Mouse (Mus musculus) forebrain, embryonic 11.5 days (tissue): ENCODE measurements at regions not wholly inside any gene's neighbourhood (a gene's known extent, or its start where the extent isn't known, plus 50 kb on each side); places are given as distances from the start of the nearest gene placed in this dataset.
A peak's percentile ranks its signal among the peaks of the same experiment; 100 is the strongest.

Experiments
- ATAC-seq: fragments of 200-750 bp; cut with Nextera tagmentation; replicated peaks from 2 replicates; pipeline ENCODE4 v1.8.0; 2017; ENCODE audit warnings: moderate TSS enrichment; ENCODE audit not compliant: low FRiP score
- DNase-seq: peaks from one replicate; pipeline ENCODE4 v3.0.0-alpha.2; 2017; ENCODE audit warnings: low spot score
- H3K27ac ChIP-seq: fragments of 300-500 bp; sonication (generic); 2 replicates; pipeline ENCODE4 v1.5.1; 2014; ENCODE audit warnings: low read depth, low read length
- H3K27me3 ChIP-seq: fragments of 300-500 bp; sonication (generic); 2 replicates; pipeline ENCODE4 v1.6.1; 2014; ENCODE audit warnings: mild to moderate bottlenecking, low read length, mixed read lengths; ENCODE audit not compliant: control insufficient read depth, insufficient read depth
- H3K36me3 ChIP-seq: fragments of 300-500 bp; sonication (generic); 2 replicates; pipeline ENCODE4 v1.6.1; 2014; ENCODE audit warnings: mild to moderate bottlenecking, low read length, moderate library complexity, mixed read lengths; ENCODE audit not compliant: control insufficient read depth, insufficient read depth
- H3K4me1 ChIP-seq: fragments of 300-500 bp; sonication (generic); replicated peaks from 2 replicates; pipeline ENCODE4 v1.6.1; 2014; ENCODE audit warnings: low read length, mixed read lengths; ENCODE audit not compliant: control insufficient read depth, insufficient read depth
- H3K4me2 ChIP-seq: fragments of 300-500 bp; sonication (generic); 2 replicates; pipeline ENCODE4 v1.6.1; 2014; ENCODE audit warnings: low read depth, mild to moderate bottlenecking, low read length, moderate library complexity, mixed read lengths; ENCODE audit not compliant: severe bottlenecking
- H3K4me3 ChIP-seq: fragments of 300-500 bp; sonication (generic); 2 replicates; pipeline ENCODE4 v1.5.1; 2014; ENCODE audit warnings: low read depth, low read length
- H3K9ac ChIP-seq: fragments of 300-500 bp; sonication (generic); 2 replicates; pipeline ENCODE4 v1.6.1; 2014; ENCODE audit warnings: low read length
- H3K9me3 ChIP-seq: fragments of 300-500 bp; sonication (generic); 2 replicates; pipeline ENCODE4 v1.6.1; 2016; ENCODE audit warnings: low read length, mixed read lengths; ENCODE audit not compliant: control insufficient read depth
- WGBS: fragments of 180-500 bp; shearing (Covaris S2); extraction: QIAGEN DNeasy Blood & Tissue Kit; methylation state at CpG from one replicate; pipeline ENCODE4 v1.1.7; 2014; 5-methylcytosine and 5-hydroxymethylcytosine counted together

GRCm38 (mm10) chr7:37377889-37378521 is 395.4 kb downstream of the Zfp536 start:
- DNase-seq: no peak
- Histone ChIP-seq H3K4me1 (peaks cover 15% of the 10 kb centered on the region), H3K36me3 (no peaks in the 10 kb centered on the region), H3K4me2 (peak overlapping the region; percentile 24; the same call in 1 of the 2 replicates), H3K27me3 (no peaks in the 10 kb centered on the region), H3K27ac (no peak overlapping the region), H3K4me3 (no peak overlapping the region), H3K9me3 (no peaks in the 10 kb centered on the region), H3K9ac (no peak overlapping the region)
- WGBS: 19% methylated on average over 19 of the region's 19 CpGs
- peak; percentile 67 for ATAC-seq

- Histone ChIP-seq H3K4me3 (no peak overlapping the region), H3K4me1 (no peaks in the 10 kb centered on the region; the same call in 1 of the 2 replicates), H3K27ac (no peak overlapping the region), H3K27me3 (no peaks in the 10 kb centered on the region), H3K9me3 (no peaks in the 10 kb centered on the region), H3K4me2 (no peak overlapping the region), H3K36me3 (no peaks in the 10 kb centered on the region), H3K9ac (no peak overlapping the region)
- DNase-seq (peak; percentile 25), ATAC-seq (no peak)
- 96% methylated on average over 8 of the region's 8 CpGs for WGBS
Observed at GRCm38 (mm10) chr7:37387871-37388270, 385.6 kb downstream of the Zfp536 start.

- Histone ChIP-seq H3K9me3 (no peaks in the 10 kb centered on the region), H3K36me3 (no peaks in the 10 kb centered on the region), H3K27ac (no peak overlapping the region), H3K9ac (no peak overlapping the region), H3K4me3 (no peak overlapping the region), H3K4me2 (no peak overlapping the region), H3K27me3 (no peaks in the 10 kb centered on the region), H3K4me1 (no peaks in the 10 kb centered on the region; the same call in 1 of the 2 replicates)
- DNase-seq (peak; percentile 47), ATAC-seq (no peak)
- WGBS: 83% methylated on average over 22 of the region's 22 CpGs
Observed at GRCm38 (mm10) chr7:37388843-37389702, 384.4 kb downstream of the Zfp536 start.

- H3K4me1 ChIP-seq: no peaks in the 10 kb centered on the region; the same call in 1 of the 2 replicates
- H3K4me3 ChIP-seq: no peak overlapping the region
- DNase-seq (no peak), ATAC-seq (no peak)
- H3K9ac ChIP-seq: no peak overlapping the region
- H3K27ac ChIP-seq: no peak overlapping the region
- 85% methylated on average over 2 of the region's 2 CpGs for WGBS
- no peaks in the 10 kb centered on the region for H3K27me3 ChIP-seq
- no peaks in the 10 kb centered on the region for H3K36me3 ChIP-seq
- H3K9me3 ChIP-seq: no peaks in the 10 kb centered on the region
- no peak overlapping the region for H3K4me2 ChIP-seq
Observed at GRCm38 (mm10) chr7:37389703-37390087, 383.7 kb downstream of the Zfp536 start.

GRCm38 (mm10) chr7:37390271-37390670 is 383.2 kb downstream of the Zfp536 start:
- 91% methylated on average over 7 of the region's 7 CpGs for WGBS
- no peaks in the 10 kb centered on the region for H3K27me3 ChIP-seq
- no peaks in the 10 kb centered on the region for H3K9me3 ChIP-seq
- H3K4me2 ChIP-seq: no peak overlapping the region
- no peak overlapping the region for H3K27ac ChIP-seq
- no peak overlapping the region for H3K9ac ChIP-seq
- H3K4me3 ChIP-seq: no peak overlapping the region
- no peaks in the 10 kb centered on the region for H3K36me3 ChIP-seq
- H3K4me1 ChIP-seq: no peaks in the 10 kb centered on the region; the same call in 1 of the 2 replicates
- no peak for DNase-seq
- ATAC-seq: no peak

GRCm38 (mm10) chr7:37392122-37392521 is 381.3 kb downstream of the Zfp536 start:
- H3K27ac ChIP-seq: no peak overlapping the region
- H3K4me2 ChIP-seq: no peak overlapping the region
- H3K9me3 ChIP-seq: no peaks in the 10 kb centered on the region
- WGBS: 87% methylated on average over 6 of the region's 6 CpGs
- ATAC-seq (no peak), DNase-seq (peak; percentile 8)
- no peak overlapping the region for H3K9ac ChIP-seq
- no peaks in the 10 kb centered on the region for H3K27me3 ChIP-seq
- H3K4me1 ChIP-seq: no peaks in the 10 kb centered on the region; the same call in 1 of the 2 replicates
- H3K4me3 ChIP-seq: no peak overlapping the region
- H3K36me3 ChIP-seq: no peaks in the 10 kb centered on the region

GRCm38 (mm10) chr7:37392604-37393003 is 380.8 kb downstream of the Zfp536 start:
- Histone ChIP-seq H3K27ac (no peak overlapping the region), H3K9me3 (no peaks in the 10 kb centered on the region), H3K9ac (no peak overlapping the region), H3K4me2 (no peak overlapping the region), H3K27me3 (no peaks in the 10 kb centered on the region), H3K36me3 (no peaks in the 10 kb centered on the region), H3K4me1 (no peaks in the 10 kb centered on the region; the same call in 1 of the 2 replicates), H3K4me3 (no peak overlapping the region)
- ATAC-seq (no peak), DNase-seq (peak; percentile 34)
- WGBS: 83% methylated on average over 8 of the region's 8 CpGs

- Histone ChIP-seq H3K4me2 (no peak overlapping the region), H3K4me3 (no peak overlapping the region), H3K27ac (no peak overlapping the region), H3K4me1 (no peaks in the 10 kb centered on the region; the same call in 1 of the 2 replicates), H3K9me3 (no peaks in the 10 kb centered on the region), H3K9ac (no peak overlapping the region), H3K36me3 (no peaks in the 10 kb centered on the region), H3K27me3 (no peaks in the 10 kb centered on the region)
- DNase-seq: peak; percentile 30
- ATAC-seq: no peak
- WGBS: 83% methylated on average over 3 of the region's 3 CpGs
Observed at GRCm38 (mm10) chr7:37393071-37393470, 380.4 kb downstream of the Zfp536 start.
